ENCODE assay signal across 8 mouse cellular contexts in the genomic region with DNA sequence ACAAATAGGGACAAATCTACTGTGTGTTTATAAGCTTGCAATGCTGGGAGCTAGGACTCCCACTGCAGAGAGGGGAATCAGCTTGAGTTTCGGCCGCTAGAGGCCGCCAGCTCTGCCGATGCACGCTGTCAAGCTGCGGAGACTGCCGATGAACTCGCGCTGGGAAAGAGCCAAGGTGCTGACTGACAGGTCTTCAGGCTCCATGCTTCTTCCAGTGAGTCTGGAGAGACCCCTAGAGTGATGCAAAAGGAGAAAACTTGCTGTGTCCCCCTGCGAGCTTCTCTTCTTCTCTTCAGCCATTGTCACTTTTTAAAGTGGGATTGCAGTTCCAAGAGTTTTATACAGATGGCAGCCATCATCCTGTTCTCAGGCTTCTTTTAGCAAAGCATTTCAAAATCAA. TPM values are rescaled to one million over a fixed set of nuclear protein-coding genes. Genes with fewer than 3 reads are reported as not detected.
DNase-seq lines count a peak whose midpoint lies in the region; ATAC-seq and TF ChIP-seq lines count a peak whose summit lies in the region.

No protein-coding gene starts in this region.

- no peak overlapping the region for H3ac ChIP-seq in C2C12 (ENCODE audit: control insufficient read depth, insufficient read length, low read depth)

- ATAC-seq in erythroblast, adult 5-6 weeks (replicated peaks; ENCODE audit: low FRiP score, poor library complexity, severe bottlenecking): peak; percentile 86
- 0 out of 2 replicates have a peak, but pooled peaks have one; percentile 46 for ATAC-seq in heart, embryonic 11.5 days (replicated peaks; ENCODE audit: insufficient number of reproducible peaks, low FRiP score, low TSS enrichment)
- ATAC-seq in kidney, embryonic 15.5 days (replicated peaks; ENCODE audit: low FRiP score): peak; percentile 83
- no peak for ATAC-seq in limb, embryonic 15.5 days (ENCODE audit: insufficient number of reproducible peaks, low FRiP score, low TSS enrichment, low read depth)
- ATAC-seq in midbrain, postnatal 0 days (ENCODE audit: low FRiP score): peak; percentile 31; the same call in 1 of the 2 replicates

- H3K36me3 ChIP-seq in C2C12 (ENCODE audit: control insufficient read depth, insufficient read depth): peaks cover 39% of the 10 kb centered on the region
- peaks cover 11% of the 10 kb centered on the region; the same call in 1 of the 2 replicates for H3K36me3 ChIP-seq in heart, embryonic 11.5 days (ENCODE audit: control insufficient read depth, insufficient read depth, low read length)
- peaks cover 47% of the 10 kb centered on the region for H3K36me3 ChIP-seq in kidney, embryonic 15.5 days
- peaks cover 35% of the 10 kb centered on the region for H3K36me3 ChIP-seq in limb, embryonic 15.5 days
- H3K36me3 ChIP-seq in midbrain, postnatal 0 days (ENCODE audit: insufficient read depth, low read length): peaks cover 30% of the 10 kb centered on the region

- TF ChIP-seq CTCF in C2C12 (IDR thresholded peaks at IDR 0.05; ENCODE audit: control insufficient read depth, insufficient read depth, insufficient read length): peak; percentile 82
- TF ChIP-seq CTCF in midbrain, postnatal 0 days (IDR thresholded peaks at IDR 0.05): peak; percentile 90

- no peaks in the 10 kb centered on the region for H3K79me2 ChIP-seq in C2C12 (ENCODE audit: control insufficient read depth, insufficient read depth)

- H3K9me3 ChIP-seq in heart, embryonic 11.5 days (replicated peaks; ENCODE audit: control insufficient read depth, low read length): no peaks in the 10 kb centered on the region
- no peaks in the 10 kb centered on the region for H3K9me3 ChIP-seq in kidney, embryonic 15.5 days (replicated peaks)
- no peaks in the 10 kb centered on the region for H3K9me3 ChIP-seq in limb, embryonic 15.5 days
- no peaks in the 10 kb centered on the region for H3K9me3 ChIP-seq in midbrain, postnatal 0 days (ENCODE audit: low read length)

- H3K4me1 ChIP-seq in heart, embryonic 11.5 days (ENCODE audit: control insufficient read depth, insufficient read depth, low read length): peaks cover 4% of the 10 kb centered on the region
- H3K4me1 ChIP-seq in kidney, embryonic 15.5 days: no peaks in the 10 kb centered on the region
- no peaks in the 10 kb centered on the region for H3K4me1 ChIP-seq in limb, embryonic 15.5 days
- no peaks in the 10 kb centered on the region for H3K4me1 ChIP-seq in midbrain, postnatal 0 days (ENCODE audit: insufficient read depth, low read length)

- no peaks in the 10 kb centered on the region for H3K79me3 ChIP-seq in C2C12 (ENCODE audit: low read depth)

- peak; percentile 79 for DNase-seq in brain, adult 2 months (ENCODE audit: low read depth, low spot score)
- peak; percentile 87 for DNase-seq in midbrain, postnatal 0 days (ENCODE audit: low spot score)
- DNase-seq in spleen, postnatal 14 days (ENCODE audit: low spot score in 2 of 2): peak; percentile 24 to 49

- 3% methylated on average over 10 of the region's 10 CpGs for WGBS in heart, embryonic 11.5 days (ENCODE audit: insufficient replicate concordance)
- WGBS in kidney, embryonic 15.5 days: 6% methylated on average over 10 of the region's 10 CpGs
- WGBS in limb, embryonic 15.5 days: 3% methylated on average over 10 of the region's 10 CpGs
- 5% methylated on average over 10 of the region's 10 CpGs for WGBS in midbrain, postnatal 0 days

- no peak overlapping the region for H3K4me3 ChIP-seq in C2C12 (ENCODE audit: insufficient read depth, poor library complexity, severe bottlenecking)
- H3K4me3 ChIP-seq in heart, embryonic 11.5 days (ENCODE audit: low read depth, low read length): peak overlapping the region; percentile 8; the same call in 1 of the 2 replicates
- H3K4me3 ChIP-seq in kidney, embryonic 15.5 days (replicated peaks): peak overlapping the region; percentile 29
- peak overlapping the region; percentile 26 for H3K4me3 ChIP-seq in limb, embryonic 15.5 days
- H3K4me3 ChIP-seq in midbrain, postnatal 0 days (ENCODE audit: low read depth, low read length): peak overlapping the region; percentile 18

- no peaks in the 10 kb centered on the region for H3K27me3 ChIP-seq in C2C12 (ENCODE audit: control insufficient read depth, insufficient read depth, insufficient read length)
- H3K27me3 ChIP-seq in heart, embryonic 11.5 days (ENCODE audit: control insufficient read depth, insufficient read depth, low read length): no peaks in the 10 kb centered on the region
- no peaks in the 10 kb centered on the region for H3K27me3 ChIP-seq in kidney, embryonic 15.5 days
- H3K27me3 ChIP-seq in limb, embryonic 15.5 days: no peaks in the 10 kb centered on the region
- no peaks in the 10 kb centered on the region for H3K27me3 ChIP-seq in midbrain, postnatal 0 days (ENCODE audit: insufficient read depth, low read length)

- no peak overlapping the region for H3K27ac ChIP-seq in heart, embryonic 11.5 days (ENCODE audit: low read depth, low read length)
- H3K27ac ChIP-seq in kidney, embryonic 15.5 days: no peak overlapping the region
- no peak overlapping the region for H3K27ac ChIP-seq in limb, embryonic 15.5 days
- H3K27ac ChIP-seq in midbrain, postnatal 0 days (ENCODE audit: low read depth, low read length): no peak overlapping the region

- H3K9ac ChIP-seq in heart, embryonic 11.5 days (ENCODE audit: low read depth, low read length): 0 out of 2 replicates have a peak overlapping the region, but pooled peaks have one; percentile 28
- H3K9ac ChIP-seq in kidney, embryonic 15.5 days: no peak overlapping the region
- H3K9ac ChIP-seq in limb, embryonic 15.5 days: no peak overlapping the region
- H3K9ac ChIP-seq in midbrain, postnatal 0 days (replicated peaks; ENCODE audit: low read length, poor library complexity, severe bottlenecking): no peak overlapping the region

- H3K4me2 ChIP-seq in heart, embryonic 11.5 days: peak overlapping the region; percentile 56
- peak overlapping the region; percentile 54 for H3K4me2 ChIP-seq in kidney, embryonic 15.5 days
- peak overlapping the region; percentile 52 for H3K4me2 ChIP-seq in limb, embryonic 15.5 days
- H3K4me2 ChIP-seq in midbrain, postnatal 0 days (ENCODE audit: low read depth, low read length, poor library complexity, severe bottlenecking): peak overlapping the region; percentile 44

TF ChIP-seq in C2C12, 6 proteins besides CTCF, POLR2A, EP300 and RAD21:
- TF ChIP-seq MYOD1 (IDR thresholded peaks at IDR 0.05; ENCODE audit: control insufficient read depth, insufficient read length, low read depth) (no peak), FOSL1 (IDR thresholded peaks at IDR 0.05; ENCODE audit: insufficient read depth, low read length, poor library complexity, severe bottlenecking) (no peak), MAX (IDR thresholded peaks at IDR 0.05) (no peak)
TF ChIP-seq in C2C12: peak in this region for 0.

RNA-seq across cellular contexts. Expression of a gene that starts 6.4 kb away (rescaled TPM):
- polyA plus RNA-seq in C2C12 (2012; fragmentation: generic; extraction: Trizol): 37.8 TPM
- 9.2 and 22.2 TPM in 2 replicates for total RNA-seq in erythroblast, adult 5-6 weeks (2015; ENCODE audit: low replicate concordance)
- total RNA-seq in erythroblast, adult 5-6 weeks (2017; ENCODE audit: low replicate concordance): 35.9 and 65.1 TPM in 2 replicates
- polyA plus RNA-seq in heart, embryonic 11.5 days (2014; fragmentation: Nextera tagmentation; extraction: Ambion mirVana): 17.6 and 18.3 TPM in 2 replicates
- 25.7 and 29.4 TPM in 2 replicates for polyA plus RNA-seq in kidney, embryonic 15.5 days (2015; fragmentation: Nextera tagmentation; extraction: Ambion mirVana)
- 18.6 and 22.5 TPM in 2 replicates for polyA plus RNA-seq in limb, embryonic 15.5 days (2015; fragmentation: Nextera tagmentation; extraction: Ambion mirVana)
- 1.4 and 2.2 TPM in 2 replicates for total RNA-seq in midbrain, postnatal 0 days (2014; rRNA removed)
- polyA plus RNA-seq in midbrain, postnatal 0 days (2015; fragmentation: Nextera tagmentation; extraction: Ambion mirVana): 1.2 and 1.8 TPM in 2 replicates

RNA-seq across cellular contexts. Expression of a gene that starts 31.0 kb away (rescaled TPM):
- polyA plus RNA-seq in C2C12 (2012; fragmentation: generic; extraction: Trizol): 17.6 TPM
- total RNA-seq in erythroblast, adult 5-6 weeks (2015; ENCODE audit: low replicate concordance): 6.7 and 16.7 TPM in 2 replicates
- 5.4 and 13.5 TPM in 2 replicates for total RNA-seq in erythroblast, adult 5-6 weeks (2017; ENCODE audit: low replicate concordance)
- polyA plus RNA-seq in heart, embryonic 11.5 days (2014; fragmentation: Nextera tagmentation; extraction: Ambion mirVana): 39.8 and 44.1 TPM in 2 replicates
- polyA plus RNA-seq in kidney, embryonic 15.5 days (2015; fragmentation: Nextera tagmentation; extraction: Ambion mirVana): 51.7 and 54.8 TPM in 2 replicates
- polyA plus RNA-seq in limb, embryonic 15.5 days (2015; fragmentation: Nextera tagmentation; extraction: Ambion mirVana): 40.8 and 46.8 TPM in 2 replicates
- 21.0 and 31.2 TPM in 2 replicates for total RNA-seq in midbrain, postnatal 0 days (2014; rRNA removed)
- 29.8 and 32.3 TPM in 2 replicates for polyA plus RNA-seq in midbrain, postnatal 0 days (2015; fragmentation: Nextera tagmentation; extraction: Ambion mirVana)

RNA-seq across cellular contexts. Expression of a gene that starts 39.5 kb away (rescaled TPM):
- 0.05 TPM for polyA plus RNA-seq in C2C12 (2012; fragmentation: generic; extraction: Trizol)
- 2.9 TPM in 1 of 2 replicates, not detected in the other for total RNA-seq in erythroblast, adult 5-6 weeks (2015; ENCODE audit: low replicate concordance)
- total RNA-seq in erythroblast, adult 5-6 weeks (2017; ENCODE audit: low replicate concordance): not detected in 2 replicates
- polyA plus RNA-seq in heart, embryonic 11.5 days (2014; fragmentation: Nextera tagmentation; extraction: Ambion mirVana): not detected in 2 replicates
- not detected in 2 replicates for polyA plus RNA-seq in kidney, embryonic 15.5 days (2015; fragmentation: Nextera tagmentation; extraction: Ambion mirVana)
- polyA plus RNA-seq in limb, embryonic 15.5 days (2015; fragmentation: Nextera tagmentation; extraction: Ambion mirVana): not detected in 2 replicates
- total RNA-seq in midbrain, postnatal 0 days (2014; rRNA removed): not detected in 2 replicates
- not detected in 2 replicates for polyA plus RNA-seq in midbrain, postnatal 0 days (2015; fragmentation: Nextera tagmentation; extraction: Ambion mirVana)

Comparison
In these comparisons a context has a peak if more than half of its experiments do, and no peak if none do; other contexts are left out.
1. DNase-seq: peak in every context shown above with its lines; median percentile 87 in midbrain, postnatal 0 days; 79 in brain, adult 2 months; 36 in spleen, postnatal 14 days.